Mouse (Mus musculus): ENCODE measurements around the gene Shoc2.

- TF ChIP-seq CTCF (conservative IDR thresholded peaks at IDR 0.05 in 1 of 2, IDR thresholded peaks at IDR 0.05 in 1 of 2; ENCODE audit: low read depth in 2 of 2, low read length in 2 of 2) = no peak
- TF ChIP-seq EP300 (IDR thresholded peaks at IDR 0.05; ENCODE audit: low read length) = no peak
- TF ChIP-seq POLR2A (IDR thresholded peaks at IDR 0.05; ENCODE audit: low read depth, low read length) = no peak
- TF ChIP-seq ETS1 (conservative IDR thresholded peaks at IDR 0.05; ENCODE audit: low read depth, low read length) = no peak
- TF ChIP-seq E2F4 (IDR thresholded peaks at IDR 0.05; ENCODE audit: insufficient replicate concordance, low read depth, low read length) = no peak
- TF ChIP-seq ZC3H11A (IDR thresholded peaks at IDR 0.05; ENCODE audit: low read depth, low read length) = no peak
- no peak for TF ChIP-seq JUND (conservative IDR thresholded peaks at IDR 0.05; ENCODE audit: low read depth, low read length)
- TF ChIP-seq USF2 (conservative IDR thresholded peaks at IDR 0.05; ENCODE audit: low read depth, low read length) = no peak
- TF ChIP-seq ZMIZ1 (IDR thresholded peaks at IDR 0.05; ENCODE audit: low read depth, low read length) = no peak
- TF ChIP-seq TCF12 (IDR thresholded peaks at IDR 0.05; ENCODE audit: low read depth, low read length) = no peak
- no peak for TF ChIP-seq MEF2A (IDR thresholded peaks at IDR 0.05; ENCODE audit: borderline replicate concordance, low read depth, low read length)
- TF ChIP-seq CHD1 (IDR thresholded peaks at IDR 0.05; ENCODE audit: low read depth, low read length) = no peak
- TF ChIP-seq HCFC1 (IDR thresholded peaks at IDR 0.05; ENCODE audit: low read depth, low read length) = no peak
- TF ChIP-seq SIN3A (IDR thresholded peaks at IDR 0.05; ENCODE audit: low read length) = no peak
Measured at GRCm38 (mm10) chr19:54055845-54056244, 111.7 kb downstream of the Shoc2 start.

Data from CH12.LX (cell line).